In the genomic region with DNA sequence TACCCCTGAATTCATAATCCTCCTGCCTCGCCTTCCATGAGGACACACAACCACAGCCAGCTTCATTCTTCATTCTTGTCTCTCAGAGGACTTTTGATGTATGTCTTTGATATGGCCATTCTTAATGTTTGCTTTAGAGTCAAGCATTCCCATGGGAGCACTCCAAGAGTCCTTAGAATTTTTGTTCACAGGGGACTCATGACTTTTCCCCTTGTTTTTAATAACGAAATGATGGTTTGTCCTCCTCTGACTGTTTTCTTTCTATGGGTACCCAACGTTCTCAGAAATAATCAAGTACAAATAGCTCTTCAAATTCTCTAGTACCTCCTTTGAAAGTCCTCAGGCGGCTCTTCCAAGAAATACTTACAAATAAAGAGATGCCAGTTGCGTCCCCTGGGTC, we compare ENCODE assay signal across 18 mouse cellular contexts.
"Had no signal": no experiment of that assay in that cellular context is flagged by ENCODE, and none has a peak within 500 bp of the region (broad histone marks: within the 10 kb centered on the region; RNA-seq: fewer than 3 reads in every experiment).

No protein-coding gene starts in this region.

- H3K4me2 ChIP-seq: limb, embryonic 15.5 days; liver, embryonic 12.5 days; midbrain, embryonic 12.5 days; neural tube, embryonic 13.5 days; neural tube, embryonic 15.5 days had no signal

- H3K9me3 ChIP-seq: limb, embryonic 15.5 days; liver, embryonic 12.5 days; midbrain, embryonic 10.5 days; midbrain, embryonic 12.5 days; neural tube, embryonic 13.5 days; neural tube, embryonic 15.5 days had no signal

- H3K4me1 ChIP-seq: limb, embryonic 15.5 days; liver, embryonic 12.5 days; midbrain, embryonic 10.5 days had no signal

- H3K36me3 ChIP-seq: limb, embryonic 15.5 days; liver, embryonic 12.5 days; midbrain, embryonic 10.5 days; midbrain, embryonic 12.5 days; neural tube, embryonic 13.5 days; neural tube, embryonic 15.5 days had no signal

- ATAC-seq: liver, embryonic 12.5 days; midbrain, embryonic 16.5 days had no signal

- H3K27me3 ChIP-seq: limb, embryonic 15.5 days; liver, embryonic 12.5 days; midbrain, embryonic 12.5 days; neural tube, embryonic 13.5 days; neural tube, embryonic 15.5 days had no signal

- H3K27ac ChIP-seq: limb, embryonic 15.5 days; liver, embryonic 12.5 days; liver, embryonic 14.5 days; midbrain, embryonic 10.5 days; midbrain, embryonic 12.5 days; neural tube, embryonic 13.5 days; neural tube, embryonic 15.5 days had no signal

- H3K9ac ChIP-seq: limb, embryonic 15.5 days; liver, embryonic 12.5 days; liver, embryonic 14.5 days; midbrain, embryonic 12.5 days; neural tube, embryonic 13.5 days; neural tube, embryonic 15.5 days had no signal

- H3K4me3 ChIP-seq: limb, embryonic 15.5 days; liver, embryonic 12.5 days; midbrain, embryonic 10.5 days; midbrain, embryonic 12.5 days; myocyte; neural tube, embryonic 13.5 days; neural tube, embryonic 15.5 days had no signal

- DNase-seq: midbrain, embryonic 14.5 days; retina, postnatal 1 day; right cerebral cortex, adult 18-20 months; right cerebral cortex, postnatal 25 days; right cerebral cortex, postnatal 4 days; spleen, adult 18-20 months; thymus, adult 18-20 months; thymus, postnatal 14 days; thymus, postnatal 36 days had no signal
